Mouse (Mus musculus): ENCODE results near the gene Rrp1b. TPM values are rescaled to one million over a fixed set of nuclear protein-coding genes. Genes with fewer than 3 reads are reported as not detected.

Rrp1b gene
- total and polyA plus RNA-seq, 3 experiments, result 4.8 to 10.3 (median 7.9) TPM

DNA sequence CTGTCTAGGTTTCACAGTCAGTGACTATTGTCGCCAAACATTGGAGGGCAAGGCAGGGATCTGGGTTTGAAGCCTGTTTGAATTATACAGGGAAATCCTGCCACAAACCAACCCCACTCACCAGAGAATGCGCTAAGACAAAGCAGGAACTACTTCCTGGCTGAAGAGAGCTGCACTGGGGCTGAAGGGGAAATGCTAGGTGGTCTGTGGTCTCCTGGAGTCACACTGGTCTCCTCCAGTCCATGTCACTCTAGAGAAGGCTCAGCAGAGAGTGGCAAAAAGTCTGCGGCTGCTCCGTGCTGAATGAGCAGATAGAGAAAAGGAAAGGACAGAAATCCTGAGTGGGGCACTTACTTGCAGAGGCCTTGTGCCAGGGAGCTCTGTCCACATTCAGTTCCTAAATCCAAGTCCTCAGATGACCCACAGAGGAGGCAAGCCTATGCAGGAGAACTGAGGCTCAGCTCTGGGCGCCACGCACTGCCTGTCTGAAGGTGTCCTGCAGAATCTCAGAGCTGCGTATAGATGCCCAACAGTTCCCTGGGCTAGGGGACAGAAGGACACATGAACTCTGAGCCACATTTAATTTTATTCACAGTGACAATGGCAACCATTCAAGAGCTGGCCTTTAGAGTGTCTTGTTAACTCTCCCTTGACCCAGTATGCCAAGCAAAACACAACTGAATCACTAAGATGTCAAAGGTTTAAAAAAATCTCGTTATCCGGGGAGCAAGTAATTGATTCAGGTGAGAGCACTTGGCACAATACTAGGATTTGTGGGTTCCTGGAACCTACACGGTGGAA is 75.3 kb downstream of the Rrp1b start:
- intact Hi-C loops (cut with DNase I), result no loop called here
- no peaks in the 10 kb centered on the region for H3K79me2 ChIP-seq (replicated peaks; ENCODE audit: control insufficient read depth, insufficient read depth, low read length)
- peaks cover 6% of the 10 kb centered on the region for H3K4me1 ChIP-seq (ENCODE audit: control insufficient read depth, insufficient read depth, low read length)
- no peaks in the 10 kb centered on the region for H3K36me3 ChIP-seq (ENCODE audit: control insufficient read depth, insufficient read depth, low read length)
- TF ChIP-seq POLR2A (IDR thresholded peaks at IDR 0.05; ENCODE audit: insufficient read depth, low read depth, low read length) (no peak), EP300 (IDR thresholded peaks at IDR 0.05; ENCODE audit: insufficient read depth, low read depth, low read length) (no peak), CTCF (IDR thresholded peaks at IDR 0.05) (no peak)
- DNase-seq, result no peak
- H3K9ac ChIP-seq (ENCODE audit: low read depth, low read length), result peak overlapping the region; percentile 40
- H3K27ac ChIP-seq, result peak overlapping the region; percentile 63
- WGBS, result 58% methylated on average over 10 of the region's 10 CpGs
- H3K4me3 ChIP-seq, result no peak overlapping the region
- H3K27me3 ChIP-seq (ENCODE audit: control insufficient read depth, insufficient read depth, low read length), result no peaks in the 10 kb centered on the region

Other genes starting within 250 kb of the Rrp1b start
- gene Sik1, start 180.3 kb upstream of the Rrp1b start, total RNA-seq (2021), result 10 to 100 TPM; 39.6 to 62.7 TPM
- gene Sik1, start 180.3 kb upstream of the Rrp1b start, polyA plus RNA-seq (2012; rRNA removed), result 15.4 and 21.0 TPM in 2 replicates
- gene Hsf2bp, start 249 bp downstream of the Rrp1b start, total RNA-seq (2021), result 1 to 10 TPM; 1.3 to 1.6 TPM
- 0.92 and 0.94 TPM in 2 replicates for gene Hsf2bp, start 249 bp downstream of the Rrp1b start, polyA plus RNA-seq (2012; rRNA removed)
- 10 to 100 TPM; 24.2 to 30.6 TPM for gene Notch3, start 130.8 kb downstream of the Rrp1b start, total RNA-seq (2021)
- gene Notch3, start 130.8 kb downstream of the Rrp1b start, polyA plus RNA-seq (2012; rRNA removed), result 22.5 and 32.1 TPM in 2 replicates
- gene Ephx3, start 153.4 kb downstream of the Rrp1b start, total RNA-seq (2021), result 1 to 10 TPM; 1.1 to 1.3 TPM
- gene Ephx3, start 153.4 kb downstream of the Rrp1b start, polyA plus RNA-seq (2012; rRNA removed), result 2.6 and 2.9 TPM in 2 replicates
- 10 to 100 TPM; 53.3 to 55.6 TPM for gene Brd4, start 248.6 kb downstream of the Rrp1b start, total RNA-seq (2021)
- 16.5 and 21.7 TPM in 2 replicates for gene Brd4, start 248.6 kb downstream of the Rrp1b start, polyA plus RNA-seq (2012; rRNA removed)